Mouse (Mus musculus) gastrocnemius, postnatal 10 days (tissue): ENCODE measurements around the gene Sdr39u1. TPM values are rescaled to one million over a fixed set of nuclear protein-coding genes. Genes with fewer than 3 reads are reported as not detected.

Source experiments
- DNase-seq: peaks from one replicate; pipeline ENCODE4 v3.0.0; 2021; ENCODE audit warnings: mixed read lengths
- total RNA-seq, 2 experiments: library from RNA; stranded (reverse); gene quantifications; 2 replicates each; pipeline ENCODE4 v1.2.3; 2021

Gene Sdr39u1
- total RNA-seq, 2 experiments from 2014 or later, result 73.3 to 82.4 TPM

- peak; percentile 89 for DNase-seq
Observed at GRCm38 (mm10) chr14:55884713-55885113, 15.4 kb downstream of the Sdr39u1 start, which contains the start of gene Khnyn. Khnyn (plus strand) TSS chr14:55884947.

GRCm38 (mm10) chr14:55884166-55884565 is 15.9 kb downstream of the Sdr39u1 start, which contains the start of gene Cbln3:
Cbln3 (minus strand) TSS chr14:55884392.
- peak; percentile 71 for DNase-seq

GRCm38 (mm10) chr14:55883663-55884062 is 16.4 kb downstream of the Sdr39u1 start:
- no peak for DNase-seq

- DNase-seq, result no peak
Observed at GRCm38 (mm10) chr14:55883149-55883661, 16.9 kb downstream of the Sdr39u1 start.

GRCm38 (mm10) chr14:55882171-55882641 is 17.9 kb downstream of the Sdr39u1 start:
- DNase-seq, result no peak

- DNase-seq, result no peak
Observed at GRCm38 (mm10) chr14:55880982-55881381, 19.1 kb downstream of the Sdr39u1 start.

GRCm38 (mm10) chr14:55879623-55880022 is 20.5 kb downstream of the Sdr39u1 start:
- peak; percentile 69 for DNase-seq

GRCm38 (mm10) chr14:55878316-55878940 is 21.7 kb downstream of the Sdr39u1 start:
- DNase-seq, result no peak

- DNase-seq, result no peak
Observed at GRCm38 (mm10) chr14:55877469-55878315, 22.4 kb downstream of the Sdr39u1 start.

GRCm38 (mm10) chr14:55873714-55874683 is 26.1 kb downstream of the Sdr39u1 start:
- peak; percentile 81 for DNase-seq

GRCm38 (mm10) chr14:55873242-55873713 is 26.8 kb downstream of the Sdr39u1 start:
- no peak for DNase-seq

GRCm38 (mm10) chr14:55872551-55872950 is 27.5 kb downstream of the Sdr39u1 start:
- no peak for DNase-seq

- no peak for DNase-seq
Observed at GRCm38 (mm10) chr14:55872039-55872438, 28.1 kb downstream of the Sdr39u1 start.

- no peak for DNase-seq
Observed at GRCm38 (mm10) chr14:55869538-55869937, 30.6 kb downstream of the Sdr39u1 start.

- no peak for DNase-seq
Observed at GRCm38 (mm10) chr14:55868230-55869026, 31.7 kb downstream of the Sdr39u1 start.

GRCm38 (mm10) chr14:55866962-55867361 is 33.1 kb downstream of the Sdr39u1 start:
- DNase-seq, result peak; percentile 65

- DNase-seq, result peak; percentile 77
Observed at GRCm38 (mm10) chr14:55863773-55864172, 36.3 kb downstream of the Sdr39u1 start.

GRCm38 (mm10) chr14:55862970-55863369 is 37.1 kb downstream of the Sdr39u1 start:
- no peak for DNase-seq

- no peak for DNase-seq
Observed at GRCm38 (mm10) chr14:55862186-55862585, 37.9 kb downstream of the Sdr39u1 start.

- DNase-seq, result no peak
Observed at GRCm38 (mm10) chr14:55857588-55857987, 42.5 kb downstream of the Sdr39u1 start.

- DNase-seq, result peak; percentile 43
Observed at GRCm38 (mm10) chr14:55855101-55855561, 45.0 kb downstream of the Sdr39u1 start.
